In genomic region chr11:76588032-76588431, GRCm38 (mm10) we compare ENCODE assay signal across 11 mouse cellular contexts. TPM values are rescaled to one million over a fixed set of nuclear protein-coding genes. Genes with fewer than 3 reads are reported as not detected.
DNase-seq lines count a peak whose midpoint lies in the region; ATAC-seq and TF ChIP-seq lines count a peak whose summit lies in the region.
"Had no signal": no experiment of that assay in that cellular context is flagged by ENCODE, and none has a peak within 500 bp of the region (broad histone marks: within the 10 kb centered on the region; RNA-seq: fewer than 3 reads in every experiment).

No protein-coding gene starts in this region.

- no peak for TF ChIP-seq POLR2A in kidney, adult 2 months (IDR thresholded peaks at IDR 0.05; ENCODE audit: low read depth, low read length)
- no peak for TF ChIP-seq POLR2A in bone marrow, adult 2 months (IDR thresholded peaks at IDR 0.05; ENCODE audit: borderline replicate concordance, control insufficient read depth, low read depth, low read length)

- no peaks in the 10 kb centered on the region for H3K4me1 ChIP-seq in kidney, adult 2 months (ENCODE audit: control insufficient read depth, insufficient read depth, low read length)
- H3K4me1 ChIP-seq in bone marrow, adult 2 months (ENCODE audit: control insufficient read depth, insufficient read depth, low read length) = peaks cover 6% of the 10 kb centered on the region; the same call in 1 of the 2 replicates
- peaks cover 9% of the 10 kb centered on the region for H3K4me1 ChIP-seq in liver, postnatal 0 days (ENCODE audit: insufficient read depth)
- H3K4me1 ChIP-seq in midbrain, embryonic 15.5 days = no peaks in the 10 kb centered on the region
- H3K4me1 ChIP-seq: midbrain, embryonic 12.5 days had no signal

- no peaks in the 10 kb centered on the region for H3K36me3 ChIP-seq in kidney, adult 2 months (ENCODE audit: control insufficient read depth, insufficient read depth, low read length)
- no peaks in the 10 kb centered on the region for H3K36me3 ChIP-seq in liver, postnatal 0 days (replicated peaks; ENCODE audit: insufficient read depth, low read length)
- H3K36me3 ChIP-seq in splenic B cell, adult 2 months (ENCODE audit: control insufficient read depth, insufficient read depth, low read length, poor library complexity, severe bottlenecking) = no peaks in the 10 kb centered on the region
- H3K36me3 ChIP-seq in midbrain, embryonic 15.5 days (replicated peaks) = no peaks in the 10 kb centered on the region
- H3K36me3 ChIP-seq: midbrain, embryonic 12.5 days had no signal

- H3K4me3 ChIP-seq in kidney, adult 2 months (ENCODE audit: insufficient read depth, low read depth, low read length) = no peak overlapping the region
- no peak overlapping the region for H3K4me3 ChIP-seq in bone marrow, adult 2 months (replicated peaks; ENCODE audit: control insufficient read depth, low read depth, low read length)
- no peak overlapping the region for H3K4me3 ChIP-seq in liver, postnatal 0 days (ENCODE audit: low read depth, low read length)
- H3K4me3 ChIP-seq in midbrain, embryonic 15.5 days = no peak overlapping the region
- H3K4me3 ChIP-seq: midbrain, embryonic 12.5 days had no signal

- no peak overlapping the region for H3K4me2 ChIP-seq in liver, postnatal 0 days (ENCODE audit: low read depth, low read length)
- H3K4me2 ChIP-seq in midbrain, embryonic 15.5 days = no peak overlapping the region
- H3K4me2 ChIP-seq: midbrain, embryonic 12.5 days had no signal

- no peaks in the 10 kb centered on the region for H3K9me3 ChIP-seq in liver, postnatal 0 days (ENCODE audit: low read length)
- no peaks in the 10 kb centered on the region for H3K9me3 ChIP-seq in midbrain, embryonic 15.5 days
- H3K9me3 ChIP-seq: midbrain, embryonic 12.5 days had no signal

- no peaks in the 10 kb centered on the region for H3K27me3 ChIP-seq in kidney, adult 2 months (replicated peaks; ENCODE audit: control insufficient read depth, insufficient read depth, low read length)
- no peaks in the 10 kb centered on the region for H3K27me3 ChIP-seq in liver, postnatal 0 days (ENCODE audit: insufficient read depth, low read length)
- H3K27me3 ChIP-seq in splenic B cell, adult 2 months (ENCODE audit: control insufficient read depth, insufficient read depth, low read length, poor library complexity, severe bottlenecking) = no peaks in the 10 kb centered on the region
- no peaks in the 10 kb centered on the region for H3K27me3 ChIP-seq in midbrain, embryonic 15.5 days (replicated peaks)
- H3K27me3 ChIP-seq: midbrain, embryonic 12.5 days had no signal

- DNase-seq in kidney, adult 2 months = peak; percentile 24
- no peak for DNase-seq in kidney, postnatal 10 days
- DNase-seq in liver, postnatal 0 days = peak; percentile 56
- DNase-seq in splenic B cell, adult 2 months (ENCODE audit: low read depth, low spot score) = peak; percentile 77
- DNase-seq in gastrocnemius, adult 18-20 months (ENCODE audit: low spot score) = no peak
- DNase-seq in layer of hippocampus, adult 8-10 months (ENCODE audit: low spot score in 2 of 2) = no peak
- DNase-seq: cerebellum, adult 11 months; right cerebral cortex, postnatal 25 days had no signal

- peak; percentile 83 for ATAC-seq in liver, postnatal 0 days
- ATAC-seq in midbrain, embryonic 15.5 days (replicated peaks) = no peak

- TF ChIP-seq EP300 in liver, postnatal 0 days (IDR thresholded peaks at IDR 0.05; ENCODE audit: low read depth) = no peak

- no peak overlapping the region for H3K27ac ChIP-seq in kidney, adult 2 months (ENCODE audit: insufficient read depth, low read depth, low read length)
- peak overlapping the region; percentile 79 for H3K27ac ChIP-seq in bone marrow, adult 2 months (ENCODE audit: control insufficient read depth, insufficient read depth, low read depth, low read length, poor library complexity)
- peak overlapping the region; percentile 88 for H3K27ac ChIP-seq in liver, postnatal 0 days (ENCODE audit: low read depth)
- no peak overlapping the region for H3K27ac ChIP-seq in midbrain, embryonic 15.5 days
- H3K27ac ChIP-seq: midbrain, embryonic 12.5 days had no signal

- no peak overlapping the region for H3K9ac ChIP-seq in liver, postnatal 0 days (replicated peaks)
- no peak overlapping the region for H3K9ac ChIP-seq in midbrain, embryonic 15.5 days
- H3K9ac ChIP-seq: midbrain, embryonic 12.5 days had no signal

- no peak for TF ChIP-seq CTCF in kidney, adult 2 months (conservative IDR thresholded peaks at IDR 0.05; ENCODE audit: insufficient read depth, insufficient read length, low read depth, low read length)
- no peak for TF ChIP-seq CTCF in bone marrow, adult 2 months (IDR thresholded peaks at IDR 0.05; ENCODE audit: control insufficient read depth, insufficient read depth, low read length)
- no peak for TF ChIP-seq CTCF in liver, postnatal 0 days (IDR thresholded peaks at IDR 0.05; ENCODE audit: low read depth)

- 76% methylated on average over 2 of the region's 2 CpGs for WGBS in kidney, adult 2 months
- WGBS in bone marrow, adult 2 months = 0% methylated on average over 2 of the region's 2 CpGs
- 27% methylated on average over 2 of the region's 2 CpGs for WGBS in liver, postnatal 0 days (ENCODE audit: insufficient replicate concordance)
- WGBS in midbrain, embryonic 15.5 days = 82% methylated on average over 2 of the region's 2 CpGs

RNA-seq across cellular contexts. Expression of gene Abr, which starts 34.1 kb away (rescaled TPM):
- polyA plus RNA-seq in kidney, adult 2 months (2012; rRNA removed) = 33.2 and 40.8 TPM in 2 replicates
- polyA plus RNA-seq in bone marrow, adult 2 months (2011; ENCODE audit: insufficient read depth, insufficient read length, low replicate concordance, missing spikeins) = 19.4 and 43.0 TPM in 2 replicates
- 3.4 and 3.6 TPM in 2 replicates for polyA plus RNA-seq in liver, postnatal 0 days (2015; fragmentation: Nextera tagmentation; extraction: Ambion mirVana)
- 10 to 100 TPM in 1 of 2 experiments, 1 to 10 TPM in 1; 8.2 to 12.8 TPM for total RNA-seq in gastrocnemius, adult 18-20 months (2021)
- 100 to 1,000 TPM; 464 to 480 (median 470) TPM for total RNA-seq in layer of hippocampus, adult 8-10 months (2022)
- 127 and 128 TPM in 2 replicates for polyA plus RNA-seq in midbrain, embryonic 15.5 days (2015; fragmentation: Nextera tagmentation; extraction: Ambion mirVana)

Comparison
In these comparisons a context has a peak if more than half of its experiments do, and no peak if none do; other contexts are left out.
1. DNase-seq: peak in kidney, adult 2 months (single experiment), liver, postnatal 0 days (single experiment) and splenic B cell, adult 2 months (single experiment); none in kidney, postnatal 10 days (single experiment), gastrocnemius, adult 18-20 months (single experiment) and layer of hippocampus, adult 8-10 months (0 of 2).
2. H3K27ac ChIP-seq: peak in bone marrow, adult 2 months (single experiment) and liver, postnatal 0 days (single experiment); none in kidney, adult 2 months (single experiment) and midbrain, embryonic 15.5 days (single experiment).